Mouse (Mus musculus) cerebellum, adult (tissue): Measurements from ENCODE around the gene Gpr19.

Experiments
- ATAC-seq: cut with Nextera tagmentation; 2 replicates; pipeline ENCODE4 v1.9.2; 2017; ENCODE audit warnings: mild to moderate bottlenecking, moderate library complexity, mixed read lengths; ENCODE audit not compliant: insufficient number of reproducible peaks, low FRiP score, low TSS enrichment

Gpr19 gene

DNA sequence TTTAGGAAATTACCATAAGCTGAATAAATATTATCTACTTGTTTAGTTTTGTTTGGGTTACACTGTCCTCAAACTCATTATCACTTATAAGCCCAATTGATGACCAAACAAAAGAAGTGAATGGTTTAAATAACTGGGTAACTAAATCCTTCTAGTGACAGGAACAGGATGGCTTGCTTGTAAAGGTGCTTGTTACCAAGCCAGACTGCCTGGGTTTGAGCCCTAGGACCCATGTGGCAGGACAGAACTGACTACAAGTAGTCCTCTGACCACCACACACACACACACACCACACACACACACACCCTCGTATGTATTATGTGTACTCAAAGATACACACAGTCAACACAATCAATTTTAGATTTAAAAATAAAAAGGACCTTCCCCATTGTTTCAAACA is 8.6 kb downstream of the Gpr19 start:
- no peak for ATAC-seq

GRCm38 (mm10) chr6:134888563-134889017 is 9.8 kb downstream of the Gpr19 start:
- no peak for ATAC-seq

- ATAC-seq: peak; percentile 80
Observed at GRCm38 (mm10) chr6:134887711-134888449, 10.5 kb downstream of the Gpr19 start.

DNA sequence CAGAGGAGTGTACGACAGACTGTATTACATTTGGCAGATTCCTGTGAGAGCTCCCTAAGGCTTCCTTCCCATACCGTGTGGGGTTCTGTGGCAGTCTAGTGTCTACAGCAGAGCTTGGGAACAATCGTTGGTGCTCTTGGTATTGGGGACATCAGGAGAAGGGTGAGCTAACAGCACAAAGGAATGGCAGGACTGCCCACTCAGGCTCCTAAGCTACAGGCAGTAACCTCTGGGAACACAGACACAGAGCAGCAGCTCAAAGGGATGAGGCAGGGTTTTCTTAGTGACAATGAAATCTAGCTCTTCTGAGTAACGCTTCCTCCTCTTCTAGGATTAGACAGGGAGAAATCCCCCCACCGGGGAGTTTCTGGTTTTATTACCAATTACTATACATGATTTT is 11.4 kb downstream of the Gpr19 start:
- ATAC-seq: peak; percentile 49

- ATAC-seq: no peak
Observed at GRCm38 (mm10) chr6:134886475-134886874, 11.9 kb downstream of the Gpr19 start.

DNA sequence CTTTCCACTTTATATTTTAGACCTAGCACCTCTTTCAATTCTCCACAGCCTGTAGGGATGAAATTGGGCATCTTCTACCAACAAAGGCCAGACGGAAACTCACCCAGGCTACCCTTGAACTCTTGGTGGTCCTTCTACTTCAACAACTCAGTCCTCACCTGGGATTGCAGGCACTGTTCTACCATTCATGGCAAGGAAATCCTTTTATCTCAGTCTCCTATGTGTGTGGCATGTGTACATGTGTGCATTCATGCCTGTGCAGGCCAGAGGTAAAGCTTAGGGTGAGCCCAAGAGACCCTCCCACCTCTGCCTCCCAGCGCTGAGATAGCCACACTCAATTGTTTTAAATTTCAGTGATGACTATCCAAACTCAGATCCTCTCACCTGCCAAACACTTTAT is 12.9 kb downstream of the Gpr19 start:
- ATAC-seq: no peak

DNA sequence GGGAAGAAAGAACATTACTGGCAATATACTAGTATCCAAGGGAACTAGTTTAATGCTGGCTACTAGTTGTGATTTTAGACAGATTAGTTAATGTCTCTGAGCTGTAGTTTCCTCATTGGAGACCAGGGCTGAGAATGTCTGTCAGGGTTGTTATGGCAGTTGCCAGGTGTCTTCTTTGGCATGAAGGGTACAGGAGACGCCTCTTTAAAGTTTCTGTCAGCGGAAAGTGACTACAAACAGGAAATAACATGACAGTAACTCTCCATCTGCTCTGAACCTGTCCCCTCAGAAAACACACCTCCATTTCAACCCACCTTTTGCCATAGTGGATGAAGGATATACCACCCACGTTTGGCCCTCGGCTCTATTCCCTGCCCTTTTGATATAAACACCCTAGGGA is 14.7 kb downstream of the Gpr19 start:
- no peak for ATAC-seq

DNA sequence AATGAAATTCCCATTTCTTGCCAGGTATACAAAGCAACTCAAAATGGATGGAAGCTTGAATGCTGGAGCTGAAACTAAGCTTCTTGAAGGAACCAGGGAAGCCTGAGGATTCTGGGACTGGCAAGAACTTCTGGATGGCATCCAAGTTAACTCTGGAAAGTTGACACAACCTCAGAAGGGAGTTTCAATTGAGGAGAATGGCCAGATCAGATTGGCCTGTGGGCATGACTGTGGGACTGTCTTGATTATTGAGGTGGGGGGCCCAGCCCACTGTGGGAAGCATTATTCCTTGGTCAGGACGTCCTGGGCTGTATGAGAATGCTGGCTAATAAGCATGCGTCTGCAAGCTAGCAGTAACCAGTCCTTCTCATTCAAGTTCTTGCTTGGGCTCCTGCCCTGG is 18.3 kb downstream of the Gpr19 start:
- ATAC-seq: no peak

- ATAC-seq: no peak
Observed at GRCm38 (mm10) chr6:134879556-134879955, 18.8 kb downstream of the Gpr19 start.

DNA sequence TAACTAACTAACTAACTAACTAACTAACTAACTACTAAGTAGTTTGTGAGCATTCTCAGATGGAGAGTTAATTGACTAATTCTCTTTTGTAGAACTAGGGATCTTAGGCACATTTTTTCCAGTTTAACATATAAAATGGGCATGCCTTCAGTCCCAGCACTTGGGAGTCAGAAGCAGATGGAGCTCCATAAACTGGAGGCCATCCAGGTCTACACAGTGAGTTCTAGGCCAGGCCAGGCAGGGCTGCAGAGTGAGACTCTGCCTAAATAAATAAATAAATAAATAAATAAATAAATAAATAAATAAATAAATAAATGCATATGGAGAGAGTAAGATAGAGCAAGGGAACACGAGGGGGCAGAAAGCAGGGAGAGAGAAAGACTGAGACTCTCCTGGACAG is 20.5 kb downstream of the Gpr19 start:
- ATAC-seq: peak; percentile 68; the same call in 1 of the 2 replicates

DNA sequence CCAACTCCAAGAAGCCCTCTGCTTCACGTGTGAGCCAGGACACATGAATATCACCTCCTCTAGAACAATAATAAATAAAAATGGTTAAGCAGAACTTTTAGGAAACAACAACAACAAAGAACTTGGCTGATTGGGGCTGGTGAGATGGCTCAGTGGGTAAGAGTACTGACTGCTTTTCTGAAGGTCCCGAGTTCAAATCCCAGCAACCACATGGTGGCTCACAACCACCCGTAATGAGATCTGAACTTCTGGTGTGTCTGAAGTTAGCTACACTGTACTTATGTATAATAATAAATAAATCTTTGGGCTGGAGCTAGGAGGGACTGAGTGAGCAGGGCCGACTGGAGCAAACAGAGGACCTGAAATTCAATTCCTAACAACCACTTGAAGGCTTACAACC is 21.1 kb downstream of the Gpr19 start:
- no peak for ATAC-seq

GRCm38 (mm10) chr6:134876795-134877194 is 21.6 kb downstream of the Gpr19 start:
- no peak for ATAC-seq

- ATAC-seq: no peak
Observed at GRCm38 (mm10) chr6:134873018-134873417, 25.4 kb downstream of the Gpr19 start.

DNA sequence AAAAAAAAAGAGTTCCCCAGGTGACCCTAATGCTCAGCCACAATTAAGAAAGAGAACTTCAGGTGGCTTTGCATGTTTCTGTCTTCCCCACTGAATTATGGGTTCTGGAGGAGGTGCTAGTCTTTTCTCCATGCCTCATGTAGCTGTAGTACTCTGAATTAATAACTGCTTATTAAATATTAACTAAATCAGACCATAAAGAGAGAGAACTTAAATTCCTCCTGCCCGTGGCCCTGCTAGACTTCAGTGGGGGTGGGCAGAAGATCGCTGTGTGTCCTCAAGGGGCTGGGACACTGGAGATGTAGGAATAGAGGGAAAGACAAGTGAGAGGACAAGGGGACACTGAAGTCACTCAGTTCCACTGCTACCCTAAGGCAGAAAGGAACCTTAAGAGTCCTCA is 26.1 kb downstream of the Gpr19 start:
- no peak for ATAC-seq

GRCm38 (mm10) chr6:134870887-134871286 is 27.5 kb downstream of the Gpr19 start:
- no peak for ATAC-seq

DNA sequence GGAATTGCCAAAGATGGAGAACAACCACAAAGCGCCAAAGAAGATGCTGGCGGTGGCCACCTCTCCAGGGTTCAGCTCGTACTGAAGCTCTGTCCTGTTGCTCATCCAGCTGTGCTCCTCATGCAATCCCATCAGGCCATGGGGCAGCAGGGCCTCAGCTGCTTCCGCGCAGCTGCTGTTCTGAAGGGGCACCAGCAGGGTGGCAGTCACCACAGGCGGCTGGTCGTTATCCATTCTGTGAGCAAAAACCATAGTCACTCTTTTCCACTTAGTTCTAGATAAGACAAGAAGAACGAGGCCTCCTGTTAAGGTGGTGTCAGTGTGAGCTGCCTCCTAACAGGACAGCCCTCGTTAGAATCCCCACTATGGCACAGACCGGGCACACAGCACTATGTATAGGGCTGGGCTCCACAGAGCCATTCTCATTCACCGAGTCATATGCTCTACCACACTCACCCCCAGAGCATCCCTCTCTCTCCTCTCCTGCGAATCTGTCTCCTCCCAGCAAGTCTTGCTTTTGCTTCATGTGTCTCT is 28.1 kb downstream of the Gpr19 start:
- no peak for ATAC-seq

DNA sequence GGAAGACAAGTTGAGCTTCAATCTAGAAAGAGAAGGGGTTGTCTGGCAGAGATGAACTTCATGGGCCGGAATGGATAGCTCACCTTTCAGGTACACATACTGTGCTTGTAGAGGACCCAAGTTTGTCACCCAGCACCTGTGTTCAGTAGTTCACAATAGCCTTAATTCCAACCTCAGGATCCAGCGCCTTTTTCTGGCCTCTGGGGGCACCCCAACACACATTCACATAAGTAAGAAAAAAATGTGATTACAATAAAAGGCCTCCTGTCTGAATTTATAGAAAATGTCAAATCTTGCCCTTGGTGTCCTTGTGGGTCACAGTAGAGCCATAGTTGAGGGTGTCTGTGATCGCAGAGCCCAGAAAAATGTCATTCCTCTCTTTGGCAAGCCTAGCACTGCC is 31.1 kb downstream of the Gpr19 start:
- no peak for ATAC-seq

DNA sequence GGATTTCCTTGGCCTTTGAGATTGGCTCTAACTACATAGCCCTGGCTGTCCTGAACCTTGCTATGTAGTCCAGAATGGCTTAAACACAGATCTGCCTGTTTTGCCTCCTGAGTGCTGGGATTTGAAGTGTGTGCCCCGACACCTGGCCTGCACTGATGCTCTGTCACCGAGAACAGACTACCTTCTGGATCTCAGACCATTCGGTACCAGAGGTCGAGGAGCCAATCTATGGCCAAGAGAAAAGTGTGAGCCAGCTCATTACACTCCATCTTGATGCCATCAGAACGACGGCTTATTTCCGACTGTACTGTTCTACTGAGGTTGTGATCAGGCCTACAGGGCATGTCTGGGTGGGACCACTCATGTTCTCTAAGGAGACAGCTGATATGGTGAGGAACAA is 32.3 kb downstream of the Gpr19 start:
- no peak for ATAC-seq

DNA sequence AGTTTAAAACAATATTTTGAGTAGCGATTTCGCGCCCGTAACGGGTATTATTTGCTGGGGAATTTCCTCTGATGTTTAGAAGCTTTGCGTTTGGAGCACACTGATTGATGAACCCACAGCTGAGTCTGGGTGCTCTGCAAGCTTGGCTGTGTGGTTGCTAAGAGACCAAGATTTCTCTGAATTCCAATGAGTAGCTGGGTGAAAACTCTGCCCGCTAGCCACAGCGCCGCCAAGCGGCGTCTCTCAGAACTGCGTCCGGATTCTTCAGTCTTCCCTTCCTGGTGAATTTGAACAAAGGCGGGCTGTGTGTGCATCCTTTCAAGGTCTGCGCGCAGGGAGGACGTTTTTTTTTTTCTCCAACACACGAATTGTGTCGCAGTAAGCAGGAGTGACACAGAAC is 35.2 kb downstream of the Gpr19 start:
- peak; percentile 86 for ATAC-seq

- ATAC-seq: peak; percentile 37; the same call in 1 of the 2 replicates
Observed at GRCm38 (mm10) chr6:134862671-134863104, 35.7 kb downstream of the Gpr19 start.

DNA sequence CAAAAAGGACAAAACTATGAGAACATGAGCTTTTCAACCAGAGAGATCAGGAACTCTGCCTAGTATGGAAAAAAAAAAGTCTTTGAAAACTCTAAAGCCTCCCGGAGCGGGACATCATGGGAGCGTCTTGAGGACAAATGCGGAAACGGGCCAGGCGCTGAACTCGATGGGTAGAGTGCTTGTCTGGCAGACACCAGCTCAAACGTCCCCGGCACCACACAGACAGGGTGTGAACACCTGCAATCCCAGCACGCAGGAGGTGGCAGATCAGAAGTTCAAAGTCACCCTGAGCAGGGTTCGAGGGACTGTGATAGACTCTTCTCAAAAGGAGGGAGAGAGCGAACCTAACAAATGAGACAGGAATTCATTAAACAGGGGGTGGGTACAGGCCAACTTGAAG is 37.0 kb downstream of the Gpr19 start:
- ATAC-seq: no peak

DNA sequence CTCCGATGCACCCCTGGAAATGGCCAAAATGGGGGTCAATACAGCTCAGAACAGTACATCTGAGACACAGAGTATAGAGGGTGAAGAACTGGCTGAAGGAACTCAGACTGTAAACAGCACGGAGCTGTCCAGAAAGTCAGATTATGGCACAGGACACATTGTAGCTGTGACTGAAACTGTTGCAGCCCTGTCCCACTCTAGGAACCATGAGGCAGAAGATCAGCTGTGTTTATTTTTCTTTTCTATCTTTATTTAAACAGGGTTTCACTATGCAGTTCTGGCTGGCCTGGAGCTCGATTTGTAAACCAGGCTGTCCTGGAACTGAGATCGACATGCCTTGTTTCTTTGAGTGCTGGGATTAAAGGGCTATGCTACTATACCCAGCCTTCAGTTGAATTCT is 38.1 kb downstream of the Gpr19 start:
- no peak for ATAC-seq
